Mouse (Mus musculus): Measurements from ENCODE around the gene Mllt11. TPM values are rescaled to one million over a fixed set of nuclear protein-coding genes. Genes with fewer than 3 reads are reported as not detected.

The Mllt11 gene
- polyA plus RNA-seq, 1 experiment from 2014 or later: 653 TPM

- Histone ChIP-seq H3K4me3 (ENCODE audit: low read depth, low read length) (no peak overlapping the region), H3K27me3 (ENCODE audit: control insufficient read depth, insufficient read depth, low read length) (no peaks in the 10 kb centered on the region), H3K9ac (replicated peaks; ENCODE audit: low read depth, low read length) (no peak overlapping the region), H3K27ac (ENCODE audit: low read depth, low read length) (no peak overlapping the region), H3K36me3 (ENCODE audit: control insufficient read depth, insufficient read depth, low read length) (peaks cover 28% of the 10 kb centered on the region), H3K9me3 (ENCODE audit: control insufficient read depth, low read length) (no peaks in the 10 kb centered on the region), H3K4me1 (ENCODE audit: control insufficient read depth, insufficient read depth, low read length) (no peaks in the 10 kb centered on the region), H3K4me2 (ENCODE audit: low read depth, low read length) (no peak overlapping the region)
- ATAC-seq (ENCODE audit: low read depth): no peak
- 94% methylated on average over 2 of the region's 2 CpGs for WGBS
Observed at GRCm38 (mm10) chr3:95186100-95186499, 45.9 kb downstream of the Mllt11 start.

- 94% methylated on average over 9 of the region's 9 CpGs for WGBS
- ATAC-seq (ENCODE audit: low read depth): no peak
Observed at GRCm38 (mm10) chr3:95184796-95185577, 47.0 kb downstream of the Mllt11 start.

GRCm38 (mm10) chr3:95181841-95182240, 50.1 kb downstream of the Mllt11 start:
- WGBS: 55% methylated on average over 1 of the region's 1 CpGs
- no peak overlapping the region for H3K27ac ChIP-seq (ENCODE audit: low read depth, low read length)

More at GRCm38 (mm10) chr3:95184796-95185577, 47.0 kb downstream of the Mllt11 start:
- Histone ChIP-seq H3K27me3 (ENCODE audit: control insufficient read depth, insufficient read depth, low read length) (no peaks in the 10 kb centered on the region), H3K9ac (replicated peaks; ENCODE audit: low read depth, low read length) (no peak overlapping the region), H3K27ac (ENCODE audit: low read depth, low read length) (no peak overlapping the region), H3K9me3 (ENCODE audit: control insufficient read depth, low read length) (no peaks in the 10 kb centered on the region), H3K4me3 (ENCODE audit: low read depth, low read length) (no peak overlapping the region), H3K36me3 (ENCODE audit: control insufficient read depth, insufficient read depth, low read length) (peaks cover 28% of the 10 kb centered on the region), H3K4me1 (ENCODE audit: control insufficient read depth, insufficient read depth, low read length) (no peaks in the 10 kb centered on the region), H3K4me2 (ENCODE audit: low read depth, low read length) (no peak overlapping the region)

GRCm38 (mm10) chr3:95179890-95180289, 52.1 kb downstream of the Mllt11 start:
- H3K4me3 ChIP-seq (ENCODE audit: low read depth, low read length): no peak overlapping the region
- 81% methylated on average over 3 of the region's 3 CpGs for WGBS
- no peaks in the 10 kb centered on the region for H3K27me3 ChIP-seq (ENCODE audit: control insufficient read depth, insufficient read depth, low read length)
- no peak overlapping the region for H3K4me2 ChIP-seq (ENCODE audit: low read depth, low read length)
- peaks cover 5% of the 10 kb centered on the region; the same call in 1 of the 2 replicates for H3K36me3 ChIP-seq (ENCODE audit: control insufficient read depth, insufficient read depth, low read length)
- H3K9ac ChIP-seq (replicated peaks; ENCODE audit: low read depth, low read length): no peak overlapping the region
- H3K4me1 ChIP-seq (ENCODE audit: control insufficient read depth, insufficient read depth, low read length): no peaks in the 10 kb centered on the region
- ATAC-seq (ENCODE audit: low read depth): no peak
- no peaks in the 10 kb centered on the region for H3K9me3 ChIP-seq (ENCODE audit: control insufficient read depth, low read length)
- no peak overlapping the region for H3K27ac ChIP-seq (ENCODE audit: low read depth, low read length)

More at GRCm38 (mm10) chr3:95181841-95182240, 50.1 kb downstream of the Mllt11 start:
- Histone ChIP-seq H3K27me3 (ENCODE audit: control insufficient read depth, insufficient read depth, low read length) (no peaks in the 10 kb centered on the region), H3K4me3 (ENCODE audit: low read depth, low read length) (no peak overlapping the region), H3K4me1 (ENCODE audit: control insufficient read depth, insufficient read depth, low read length) (no peaks in the 10 kb centered on the region), H3K36me3 (ENCODE audit: control insufficient read depth, insufficient read depth, low read length) (peaks cover 10% of the 10 kb centered on the region), H3K9me3 (ENCODE audit: control insufficient read depth, low read length) (no peaks in the 10 kb centered on the region), H3K4me2 (ENCODE audit: low read depth, low read length) (no peak overlapping the region), H3K9ac (replicated peaks; ENCODE audit: low read depth, low read length) (no peak overlapping the region)
- ATAC-seq (ENCODE audit: low read depth): no peak

- no peak overlapping the region for H3K27ac ChIP-seq (ENCODE audit: low read depth, low read length)
- H3K9me3 ChIP-seq (ENCODE audit: control insufficient read depth, low read length): no peaks in the 10 kb centered on the region
- no peak overlapping the region for H3K4me2 ChIP-seq (ENCODE audit: low read depth, low read length)
- peaks cover 5% of the 10 kb centered on the region; the same call in 1 of the 2 replicates for H3K36me3 ChIP-seq (ENCODE audit: control insufficient read depth, insufficient read depth, low read length)
- no peaks in the 10 kb centered on the region for H3K27me3 ChIP-seq (ENCODE audit: control insufficient read depth, insufficient read depth, low read length)
- no peak overlapping the region for H3K4me3 ChIP-seq (ENCODE audit: low read depth, low read length)
- 90% methylated on average over 5 of the region's 5 CpGs for WGBS
- H3K4me1 ChIP-seq (ENCODE audit: control insufficient read depth, insufficient read depth, low read length): peaks cover under 1% of the 10 kb centered on the region; the same call in 1 of the 2 replicates
- ATAC-seq (ENCODE audit: low read depth): no peak
- no peak overlapping the region for H3K9ac ChIP-seq (replicated peaks; ENCODE audit: low read depth, low read length)
Observed at GRCm38 (mm10) chr3:95178948-95179347, 53.0 kb downstream of the Mllt11 start.

GRCm38 (mm10) chr3:95177583-95177982, 54.4 kb downstream of the Mllt11 start:
- no peak overlapping the region for H3K27ac ChIP-seq (ENCODE audit: low read depth, low read length)
- peaks cover 8% of the 10 kb centered on the region for H3K36me3 ChIP-seq (ENCODE audit: control insufficient read depth, insufficient read depth, low read length)
- H3K4me2 ChIP-seq (ENCODE audit: low read depth, low read length): no peak overlapping the region
- H3K9me3 ChIP-seq (ENCODE audit: control insufficient read depth, low read length): no peaks in the 10 kb centered on the region
- 80% methylated on average over 6 of the region's 6 CpGs for WGBS
- H3K4me3 ChIP-seq (ENCODE audit: low read depth, low read length): no peak overlapping the region
- no peak overlapping the region for H3K9ac ChIP-seq (replicated peaks; ENCODE audit: low read depth, low read length)
- no peaks in the 10 kb centered on the region for H3K27me3 ChIP-seq (ENCODE audit: control insufficient read depth, insufficient read depth, low read length)
- H3K4me1 ChIP-seq (ENCODE audit: control insufficient read depth, insufficient read depth, low read length): peaks cover 7% of the 10 kb centered on the region; the same call in 1 of the 2 replicates
- ATAC-seq (ENCODE audit: low read depth): no peak

GRCm38 (mm10) chr3:95176500-95176899, 55.5 kb downstream of the Mllt11 start:
- Histone ChIP-seq H3K9me3 (ENCODE audit: control insufficient read depth, low read length) (no peaks in the 10 kb centered on the region), H3K9ac (replicated peaks; ENCODE audit: low read depth, low read length) (no peak overlapping the region), H3K36me3 (ENCODE audit: control insufficient read depth, insufficient read depth, low read length) (peaks cover 17% of the 10 kb centered on the region), H3K27ac (ENCODE audit: low read depth, low read length) (no peak overlapping the region), H3K27me3 (ENCODE audit: control insufficient read depth, insufficient read depth, low read length) (0 out of 2 replicates have a peak, but pooled peaks cover 3% of the 10 kb centered on the region), H3K4me1 (ENCODE audit: control insufficient read depth, insufficient read depth, low read length) (peaks cover 9% of the 10 kb centered on the region; the same call in 1 of the 2 replicates), H3K4me2 (ENCODE audit: low read depth, low read length) (no peak overlapping the region), H3K4me3 (ENCODE audit: low read depth, low read length) (no peak overlapping the region)
- ATAC-seq (ENCODE audit: low read depth): no peak
- WGBS: 69% methylated on average over 3 of the region's 3 CpGs

- H3K9ac ChIP-seq (replicated peaks; ENCODE audit: low read depth, low read length): no peak overlapping the region
- peak overlapping the region; percentile 8; the same call in 1 of the 2 replicates for H3K4me2 ChIP-seq (ENCODE audit: low read depth, low read length)
- no peak overlapping the region for H3K27ac ChIP-seq (ENCODE audit: low read depth, low read length)
- peak; percentile 55; the same call in 1 of the 2 replicates for ATAC-seq (ENCODE audit: low read depth)
- H3K4me1 ChIP-seq (ENCODE audit: control insufficient read depth, insufficient read depth, low read length): peaks cover 9% of the 10 kb centered on the region; the same call in 1 of the 2 replicates
- WGBS: 6% methylated on average over 16 of the region's 16 CpGs
- no peaks in the 10 kb centered on the region for H3K9me3 ChIP-seq (ENCODE audit: control insufficient read depth, low read length)
- peaks cover 40% of the 10 kb centered on the region for H3K36me3 ChIP-seq (ENCODE audit: control insufficient read depth, insufficient read depth, low read length)
- peaks cover 16% of the 10 kb centered on the region for H3K27me3 ChIP-seq (ENCODE audit: control insufficient read depth, insufficient read depth, low read length)
- H3K4me3 ChIP-seq (ENCODE audit: low read depth, low read length): peak overlapping the region; percentile 7; the same call in 1 of the 2 replicates
Observed at GRCm38 (mm10) chr3:95174011-95174592, 57.9 kb downstream of the Mllt11 start.
